Mouse (Mus musculus): Measurements from ENCODE around the gene Hbp1.

Gene Hbp1

GRCm38 (mm10) chr12:31912966-31913551 lies 37.3 kb downstream of the Hbp1 start:
- no peak for DNase-seq (ENCODE audit: extremely low read depth, low read depth)

GRCm38 (mm10) chr12:31907436-31907835 lies 42.9 kb downstream of the Hbp1 start:
- no peak for DNase-seq (ENCODE audit: extremely low read depth, low read depth)

GRCm38 (mm10) chr12:31905696-31906551 lies 44.4 kb downstream of the Hbp1 start:
- no peak for DNase-seq (ENCODE audit: extremely low read depth, low read depth)

GRCm38 (mm10) chr12:31900391-31900914 lies 49.9 kb downstream of the Hbp1 start:
- DNase-seq (ENCODE audit: extremely low read depth, low read depth), result no peak

GRCm38 (mm10) chr12:31897456-31897855 lies 52.9 kb downstream of the Hbp1 start:
- DNase-seq (ENCODE audit: extremely low read depth, low read depth), result no peak

GRCm38 (mm10) chr12:31896986-31897385 lies 53.3 kb downstream of the Hbp1 start:
- no peak for DNase-seq (ENCODE audit: extremely low read depth, low read depth)

GRCm38 (mm10) chr12:31896295-31896694 lies 54.0 kb downstream of the Hbp1 start:
- DNase-seq (ENCODE audit: extremely low read depth, low read depth), result no peak

- DNase-seq (ENCODE audit: extremely low read depth, low read depth), result no peak
Observed at GRCm38 (mm10) chr12:31895888-31896287, 54.4 kb downstream of the Hbp1 start.

GRCm38 (mm10) chr12:31895095-31895734 lies 55.1 kb downstream of the Hbp1 start:
- DNase-seq (ENCODE audit: extremely low read depth, low read depth), result no peak

GRCm38 (mm10) chr12:31892771-31893170 lies 57.6 kb downstream of the Hbp1 start:
- DNase-seq (ENCODE audit: extremely low read depth, low read depth), result no peak

- no peak for DNase-seq (ENCODE audit: extremely low read depth, low read depth)
Observed at GRCm38 (mm10) chr12:31892079-31892478, 58.3 kb downstream of the Hbp1 start.

GRCm38 (mm10) chr12:31890685-31891084 lies 59.6 kb downstream of the Hbp1 start:
- no peak for DNase-seq (ENCODE audit: extremely low read depth, low read depth)

GRCm38 (mm10) chr12:31885844-31886606 lies 64.3 kb downstream of the Hbp1 start:
- DNase-seq (ENCODE audit: extremely low read depth, low read depth), result no peak

- DNase-seq (ENCODE audit: extremely low read depth, low read depth), result no peak
Observed at GRCm38 (mm10) chr12:31885084-31885483, 65.3 kb downstream of the Hbp1 start.

- no peak for DNase-seq (ENCODE audit: extremely low read depth, low read depth)
Observed at GRCm38 (mm10) chr12:31884365-31884764, 66.0 kb downstream of the Hbp1 start.

- no peak for DNase-seq (ENCODE audit: extremely low read depth, low read depth)
Observed at GRCm38 (mm10) chr12:31882736-31883135, 67.6 kb downstream of the Hbp1 start.

GRCm38 (mm10) chr12:31876775-31877174 lies 73.6 kb downstream of the Hbp1 start:
- DNase-seq (ENCODE audit: extremely low read depth, low read depth), result no peak
